Mouse (Mus musculus): ENCODE measurements around the gene Ralgds.

- no peak for TF ChIP-seq CTCF (IDR thresholded peaks at IDR 0.05; ENCODE audit: borderline replicate concordance, insufficient read depth, low read depth, low read length)
- no peak for TF ChIP-seq POLR2A (IDR thresholded peaks at IDR 0.05; ENCODE audit: borderline replicate concordance, insufficient read depth, low read length)
Observed at GRCm38 (mm10) chr2:28543894-28544293, 31.0 kb downstream of the Ralgds start.
